Comparison of ENCODE assay signal across 15 mouse cellular contexts in genomic region chr2:143912199-143912598, GRCm38 (mm10). TPM values are rescaled to one million over a fixed set of nuclear protein-coding genes. Genes with fewer than 3 reads are reported as not detected.
"Had no signal": no experiment of that assay in that cellular context is flagged by ENCODE, and none has a peak within 500 bp of the region (broad histone marks: within the 10 kb centered on the region; RNA-seq: fewer than 3 reads in every experiment).

No protein-coding gene starts in this region.

- ATAC-seq: intestine, embryonic 16.5 days had no signal

- H3K27ac ChIP-seq: kidney, postnatal 0 days; layer of hippocampus, adult 2 months; limb, embryonic 10.5 days; limb, embryonic 13.5 days had no signal

- DNase-seq: kidney, adult 2 months; kidney, postnatal 25 days; layer of hippocampus, adult 9-11 months; lung, adult 2 months; lung, postnatal 14 days; lung, postnatal 4 days; midbrain, embryonic 14.5 days; thymus, postnatal 25 days had no signal

- H3K4me2 ChIP-seq: limb, embryonic 13.5 days; midbrain, embryonic 11.5 days had no signal

- H3K27me3 ChIP-seq: limb, embryonic 13.5 days had no signal

- H3K9me3 ChIP-seq: limb, embryonic 10.5 days; limb, embryonic 13.5 days had no signal

- H3K36me3 ChIP-seq: limb, embryonic 10.5 days; limb, embryonic 13.5 days had no signal

- H3K9ac ChIP-seq: limb, embryonic 13.5 days had no signal

- H3K4me3 ChIP-seq: layer of hippocampus, adult 2 months; limb, embryonic 10.5 days; limb, embryonic 13.5 days had no signal

RNA-seq across cellular contexts. Expression of gene Bfsp1, which starts 49.2 kb away (rescaled TPM):
- total RNA-seq: megakaryocyte-erythroid progenitor cell, adult 5-6 weeks had no signal
